Mouse (Mus musculus) gonadal fat pad, adult 2 months (tissue): Measurements from ENCODE around the gene Ehbp1. TPM values are rescaled to one million over a fixed set of nuclear protein-coding genes. Genes with fewer than 3 reads are reported as not detected.

Source experiments
- DNase-seq: peaks from one replicate; pipeline ENCODE4 v3.0.0-alpha.2; 2012; ENCODE audit warnings: low read depth
- polyA plus RNA-seq: library from polyadenylated mRNA; depleted of rRNA; stranded (reverse); fragments of >200 nt; gene quantifications from 2 replicates; pipeline ENCODE4 v1.2.3, GENCODE M21; 2012; rRNA removed

Ehbp1 gene
- polyA plus RNA-seq, 1 experiment: 4.8 TPM

DNA sequence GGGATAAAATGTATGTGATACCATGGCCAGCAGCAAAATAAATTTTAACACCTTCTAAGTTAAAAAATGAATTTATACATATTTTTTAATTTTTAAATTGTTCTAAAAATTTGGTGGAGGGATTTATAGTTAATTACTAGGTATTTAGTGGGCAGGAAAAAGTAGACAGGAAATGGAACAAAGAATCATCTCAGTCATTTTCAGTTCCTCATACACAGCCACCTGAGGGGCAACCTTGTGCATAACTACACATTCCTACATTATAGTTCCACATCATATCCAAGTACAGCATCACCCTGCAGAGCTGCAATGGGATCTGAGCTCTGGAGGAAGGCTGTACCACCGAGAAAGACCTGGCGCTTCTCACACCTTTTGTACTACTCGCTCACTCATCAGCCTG is 373.2 kb downstream of the Ehbp1 start:
- no peak for DNase-seq

Other genes with a start within 250 kb of the Ehbp1 start
- 4.3 and 4.4 TPM in 2 replicates for gene Tmem17, start 169.8 kb upstream of the Ehbp1 start, polyA plus RNA-seq